Mouse (Mus musculus) natural killer cell, adult 2 months (primary cell): Measurements from ENCODE around the gene Usp20.
A peak's percentile ranks its signal among the peaks of the same experiment; 100 is the strongest.

ENCODE experiments used
- DNase-seq, 2 experiments: peaks; one replicate each; pipeline ENCODE4 v3.0.0; 2022; ENCODE audit warnings: low spot score in 2 of 2

Gene Usp20

GRCm38 (mm10) chr2:31040487-31040886, 58.4 kb downstream of the Usp20 start:
- DNase-seq = no peak

DNA sequence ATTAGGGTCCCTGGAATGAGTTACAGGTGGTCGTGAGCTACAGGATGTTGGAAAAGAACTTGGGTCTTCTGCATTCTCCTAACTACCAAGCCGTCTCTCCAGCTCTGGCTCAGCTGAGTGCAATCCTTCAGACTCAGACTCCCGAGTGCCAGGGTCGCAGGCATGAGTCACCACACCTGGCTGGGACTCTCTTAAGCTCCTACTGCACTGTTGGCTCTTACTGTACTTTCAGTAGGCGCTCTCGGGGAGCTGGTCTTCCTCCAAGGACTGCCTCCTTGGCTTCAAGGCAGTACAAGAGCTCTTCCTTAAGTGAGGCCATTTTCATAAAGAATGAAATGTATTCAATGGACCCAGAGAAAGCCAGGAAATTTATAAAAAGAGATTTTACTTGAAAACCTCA, 59.3 kb downstream of the Usp20 start:
- DNase-seq = no peak

GRCm38 (mm10) chr2:31042881-31043280, 60.8 kb downstream of the Usp20 start:
- DNase-seq = no peak

DNA sequence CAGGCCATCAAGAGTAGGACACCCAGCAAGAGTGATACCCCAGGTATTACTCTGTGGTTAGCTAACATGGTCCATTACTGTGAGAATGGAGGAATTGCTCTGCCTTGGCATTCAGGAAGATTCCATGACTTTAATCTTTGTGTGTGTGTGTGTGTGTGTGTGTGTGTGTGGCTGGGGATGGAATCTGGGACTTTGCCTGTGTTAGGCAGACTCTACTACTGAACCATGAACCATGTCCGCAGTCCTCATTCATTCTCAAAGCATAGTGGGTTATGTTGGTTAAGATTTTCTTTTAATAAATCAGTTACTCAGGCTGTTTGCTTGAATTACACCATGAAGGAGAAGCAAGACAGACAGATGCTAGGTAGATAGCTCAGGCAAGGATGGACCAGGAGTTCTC, 61.8 kb downstream of the Usp20 start:
- DNase-seq = no peak

GRCm38 (mm10) chr2:31048037-31048436, 66.0 kb downstream of the Usp20 start:
- no peak for DNase-seq

DNA sequence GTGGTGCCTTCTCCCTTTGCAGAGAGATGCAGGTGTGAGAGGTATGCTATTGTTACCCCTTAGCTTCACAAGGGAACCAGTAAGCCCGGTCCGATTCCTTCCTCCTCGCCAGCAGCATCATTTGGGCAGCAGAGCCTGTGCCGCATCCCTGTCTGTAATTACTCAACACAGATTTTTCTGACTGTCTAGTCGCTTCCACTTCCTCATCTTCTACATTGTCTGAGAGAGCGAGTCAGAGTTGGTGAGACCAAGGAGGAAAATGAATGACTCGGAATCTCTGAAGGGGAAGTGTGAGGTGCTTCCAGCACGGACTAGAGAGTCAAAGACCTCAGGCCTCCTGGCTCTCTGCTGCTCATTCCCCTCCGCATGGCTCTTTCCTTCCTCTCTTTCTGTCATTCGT, 70.4 kb downstream of the Usp20 start:
- DNase-seq = no peak

GRCm38 (mm10) chr2:31053426-31053825, 71.3 kb downstream of the Usp20 start:
- DNase-seq = no peak

DNA sequence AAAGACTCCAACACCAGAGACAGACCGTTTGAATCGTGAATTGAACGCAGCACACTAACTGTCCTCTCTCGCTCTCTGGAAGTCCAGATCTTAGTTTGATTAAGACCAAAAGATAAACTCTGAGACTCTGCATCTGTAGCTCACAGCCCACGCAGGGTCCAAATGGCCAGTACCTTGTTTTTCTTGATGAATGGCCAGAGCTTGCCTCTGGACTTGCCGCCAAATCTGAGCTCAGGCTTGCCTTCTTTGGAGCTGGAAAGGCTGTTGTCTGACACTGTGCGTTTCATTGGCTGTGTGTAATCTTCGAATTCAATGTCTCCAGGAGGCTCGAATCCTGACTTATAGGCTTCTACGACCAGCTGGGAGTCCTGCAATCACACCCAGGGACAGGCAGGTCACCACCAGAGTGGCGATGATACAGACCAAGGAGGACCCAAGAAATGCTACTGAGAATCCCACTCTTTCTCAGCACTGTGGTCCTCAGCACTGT, 71.8 kb downstream of the Usp20 start:
- DNase-seq = no peak

GRCm38 (mm10) chr2:31056070-31056469, 74.0 kb downstream of the Usp20 start:
- DNase-seq = no peak

GRCm38 (mm10) chr2:31057549-31058177, 75.6 kb downstream of the Usp20 start:
- no peak for DNase-seq

DNA sequence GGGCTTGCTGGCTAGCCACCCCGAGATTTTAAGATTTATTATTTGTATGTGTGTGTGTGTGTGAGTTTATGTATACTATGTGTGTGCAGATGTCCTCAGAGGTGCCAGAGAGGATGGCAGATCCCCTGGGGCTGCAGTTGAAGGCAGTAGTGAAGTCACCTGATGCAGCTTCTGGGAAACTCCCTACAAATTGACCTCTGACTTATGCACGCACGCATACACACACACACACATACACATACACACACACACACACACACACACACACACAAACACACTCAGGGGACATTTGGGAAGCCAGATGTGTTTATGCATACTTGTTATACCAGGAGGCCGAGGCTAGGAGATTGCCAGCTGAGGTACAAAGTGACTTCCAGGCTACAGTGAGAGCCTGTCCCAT, 76.4 kb downstream of the Usp20 start:
- DNase-seq = no peak

- DNase-seq = peak in 1 of 2 experiments; percentile 46
These were observed 78.2 kb downstream of the Usp20 start for GRCm38 (mm10) chr2:31060271-31060670.

- peak; percentile 73 to 83 for DNase-seq
These were observed 79.0 kb downstream of the Usp20 start for GRCm38 (mm10) chr2:31060787-31061730.

- DNase-seq = peak; percentile 64 to 71
These were observed 80.0 kb downstream of the Usp20 start for GRCm38 (mm10) chr2:31061868-31062628.

DNA sequence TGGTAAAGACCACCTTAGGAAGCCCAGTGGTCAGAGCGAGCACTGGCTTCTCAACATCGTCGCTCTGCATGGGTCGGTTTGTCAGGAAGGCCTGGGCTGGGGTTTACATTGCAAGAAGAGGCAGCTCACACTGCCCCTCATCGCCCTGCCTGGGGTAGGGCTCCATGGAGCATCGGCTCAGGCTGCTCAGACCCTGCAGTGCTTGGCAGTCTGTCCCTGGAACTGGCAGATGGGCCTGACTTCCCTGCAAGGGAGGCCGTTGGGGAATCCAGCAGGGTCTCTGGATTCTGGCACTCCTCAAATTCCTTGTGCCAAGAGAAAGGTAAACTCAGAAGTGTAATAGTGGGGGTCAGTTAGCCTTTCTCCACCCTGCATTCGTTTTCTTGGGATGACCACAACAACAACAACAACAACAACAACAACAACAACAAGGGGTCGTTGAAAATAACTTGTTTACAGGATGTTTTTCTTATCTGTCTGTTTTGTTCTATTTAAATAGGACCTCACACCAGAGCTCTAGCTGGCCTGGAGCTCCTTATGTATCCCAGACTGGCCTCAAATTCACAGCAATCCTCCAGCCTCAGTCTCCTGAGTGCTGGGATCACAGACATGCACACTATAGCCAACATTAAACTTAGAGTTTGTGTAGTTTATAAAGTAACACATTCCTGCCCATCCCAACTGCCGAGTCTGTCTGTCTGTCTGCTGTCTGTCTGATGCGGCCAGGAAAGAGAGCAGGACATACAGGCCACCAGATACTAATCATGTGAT, 84.1 kb downstream of the Usp20 start:
- no peak for DNase-seq

- DNase-seq = no peak
These were observed 85.0 kb downstream of the Usp20 start for GRCm38 (mm10) chr2:31067059-31067595.

- DNase-seq = no peak
These were observed 85.7 kb downstream of the Usp20 start for GRCm38 (mm10) chr2:31067696-31068245.

DNA sequence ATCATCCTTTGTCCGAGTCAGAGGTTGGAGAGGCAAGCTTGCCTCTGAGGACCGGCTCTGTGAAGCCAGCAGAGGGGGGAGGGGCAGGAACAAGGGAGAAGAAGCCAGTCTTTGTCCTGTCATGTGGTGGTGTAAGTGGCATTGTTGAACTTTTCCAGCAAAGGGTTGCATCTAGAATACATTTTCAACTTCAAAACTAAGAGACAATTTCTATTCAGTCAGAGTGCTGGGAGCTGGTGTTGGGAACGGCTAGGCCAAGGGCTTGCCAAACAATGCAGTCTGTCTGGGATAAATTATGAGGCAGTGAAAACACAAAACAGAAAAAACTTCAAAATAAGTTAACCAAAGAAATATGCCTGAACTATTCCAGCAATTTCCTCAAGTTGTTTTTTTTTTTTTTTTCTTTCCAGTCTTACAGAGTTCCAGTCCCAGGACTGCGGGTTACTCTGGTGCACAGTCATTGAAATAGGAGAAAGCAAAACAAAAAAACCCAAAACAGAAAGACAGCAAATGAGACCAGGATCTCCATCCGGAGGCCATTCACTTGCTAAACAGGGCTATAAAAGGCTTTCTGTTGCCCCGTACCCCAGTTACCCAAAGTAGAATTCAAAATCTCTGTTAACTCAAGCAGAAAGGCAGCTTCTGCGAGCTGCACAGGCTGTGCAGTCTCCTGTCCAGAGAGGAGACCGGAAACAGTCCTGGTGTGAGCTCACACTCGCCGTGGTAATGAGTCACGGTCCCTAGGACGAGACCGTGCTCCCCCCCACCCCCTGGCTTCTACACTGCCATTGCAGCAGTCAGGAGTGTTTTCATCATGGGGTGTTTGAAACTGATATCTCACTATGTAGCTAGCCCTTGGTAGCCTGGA, 86.4 kb downstream of the Usp20 start:
- no peak for DNase-seq

GRCm38 (mm10) chr2:31069114-31069445, 87.0 kb downstream of the Usp20 start:
- DNase-seq = no peak

- DNase-seq = no peak
These were observed 87.4 kb downstream of the Usp20 start for GRCm38 (mm10) chr2:31069506-31069905.
